Mouse (Mus musculus) forebrain, embryonic 11.5 days (tissue): ENCODE results near the gene Orm2. TPM values are rescaled to one million over a fixed set of nuclear protein-coding genes. Genes with fewer than 3 reads are reported as not detected.

Experiments used
- ATAC-seq: fragments of 200-750 bp; cut with Nextera tagmentation; replicated peaks from 2 replicates; pipeline ENCODE4 v1.8.0; 2017; ENCODE audit warnings: moderate TSS enrichment; ENCODE audit not compliant: low FRiP score
- DNase-seq: peaks from one replicate; pipeline ENCODE4 v3.0.0-alpha.2; 2017; ENCODE audit warnings: low spot score
- H3K27ac ChIP-seq: fragments of 300-500 bp; sonication (generic); 2 replicates; pipeline ENCODE4 v1.5.1; 2014; ENCODE audit warnings: low read depth, low read length
- H3K27me3 ChIP-seq: fragments of 300-500 bp; sonication (generic); 2 replicates; pipeline ENCODE4 v1.6.1; 2014; ENCODE audit warnings: mild to moderate bottlenecking, low read length, mixed read lengths; ENCODE audit not compliant: control insufficient read depth, insufficient read depth
- H3K36me3 ChIP-seq: fragments of 300-500 bp; sonication (generic); 2 replicates; pipeline ENCODE4 v1.6.1; 2014; ENCODE audit warnings: mild to moderate bottlenecking, low read length, moderate library complexity, mixed read lengths; ENCODE audit not compliant: control insufficient read depth, insufficient read depth
- H3K4me1 ChIP-seq: fragments of 300-500 bp; sonication (generic); replicated peaks from 2 replicates; pipeline ENCODE4 v1.6.1; 2014; ENCODE audit warnings: low read length, mixed read lengths; ENCODE audit not compliant: control insufficient read depth, insufficient read depth
- H3K4me2 ChIP-seq: fragments of 300-500 bp; sonication (generic); 2 replicates; pipeline ENCODE4 v1.6.1; 2014; ENCODE audit warnings: low read depth, mild to moderate bottlenecking, low read length, moderate library complexity, mixed read lengths; ENCODE audit not compliant: severe bottlenecking
- H3K4me3 ChIP-seq: fragments of 300-500 bp; sonication (generic); 2 replicates; pipeline ENCODE4 v1.5.1; 2014; ENCODE audit warnings: low read depth, low read length
- H3K9ac ChIP-seq: fragments of 300-500 bp; sonication (generic); 2 replicates; pipeline ENCODE4 v1.6.1; 2014; ENCODE audit warnings: low read length
- H3K9me3 ChIP-seq: fragments of 300-500 bp; sonication (generic); 2 replicates; pipeline ENCODE4 v1.6.1; 2016; ENCODE audit warnings: low read length, mixed read lengths; ENCODE audit not compliant: control insufficient read depth
- WGBS: fragments of 180-500 bp; shearing (Covaris S2); extraction: QIAGEN DNeasy Blood & Tissue Kit; methylation state at CpG from one replicate; pipeline ENCODE4 v1.1.7; 2014; 5-methylcytosine and 5-hydroxymethylcytosine counted together
- polyA plus RNA-seq: library from polyadenylated mRNA; unstranded; fragments of >200 nt; fragmentation: Nextera tagmentation; extraction: Ambion mirVana; gene quantifications from 2 replicates; pipeline ENCODE4 v1.2.1, GENCODE M21; 2014

The Orm2 gene
- polyA plus RNA-seq, 1 experiment from 2014 or later: not detected

DNA sequence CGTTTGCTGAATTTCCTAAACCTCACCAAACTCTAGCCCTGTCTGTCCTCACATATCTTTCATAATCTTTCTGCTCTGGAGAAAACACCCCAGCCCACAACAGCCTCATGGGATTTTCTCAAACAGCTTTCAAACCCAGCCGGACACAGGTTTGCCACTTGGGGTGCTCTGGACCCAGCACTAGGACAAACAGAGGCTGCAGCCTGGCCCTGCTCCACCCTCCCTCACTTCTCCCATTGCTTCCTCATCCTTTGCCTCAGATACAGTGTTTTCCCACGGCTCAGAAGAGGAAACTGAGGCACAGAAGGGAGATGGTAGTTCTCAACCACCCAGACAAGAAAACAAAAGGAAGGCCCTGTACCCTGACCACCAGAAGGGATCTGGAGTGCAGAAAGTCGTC, 43.4 kb downstream of the Orm2 start:
- 63% methylated on average over 4 of the region's 4 CpGs for WGBS
- no peak overlapping the region for H3K4me3 ChIP-seq
- H3K4me2 ChIP-seq: no peak overlapping the region
- ATAC-seq (no peak), DNase-seq (no peak)
- H3K27me3 ChIP-seq: no peaks in the 10 kb centered on the region
- H3K36me3 ChIP-seq: no peaks in the 10 kb centered on the region
- H3K27ac ChIP-seq: no peak overlapping the region; the same call in 1 of the 2 replicates
- peaks cover 22% of the 10 kb centered on the region for H3K4me1 ChIP-seq
- no peak overlapping the region for H3K9ac ChIP-seq
- no peaks in the 10 kb centered on the region for H3K9me3 ChIP-seq

GRCm38 (mm10) chr4:63408247-63408646, 46.0 kb downstream of the Orm2 start:
- Histone ChIP-seq H3K4me3 (peak overlapping the region; percentile 61; the same call in 1 of the 2 replicates), H3K4me2 (peak overlapping the region; percentile 85; the same call in 1 of the 2 replicates), H3K9ac (no peak overlapping the region; the same call in 1 of the 2 replicates), H3K27ac (no peak overlapping the region), H3K36me3 (no peaks in the 10 kb centered on the region), H3K4me1 (peaks cover 19% of the 10 kb centered on the region), H3K9me3 (no peaks in the 10 kb centered on the region), H3K27me3 (no peaks in the 10 kb centered on the region)
- no peak for ATAC-seq
- WGBS: 66% methylated on average over 7 of the region's 7 CpGs
- no peak for DNase-seq

GRCm38 (mm10) chr4:63408649-63409048, 46.4 kb downstream of the Orm2 start:
- WGBS: 11% methylated on average over 8 of the region's 8 CpGs
- no peaks in the 10 kb centered on the region for H3K27me3 ChIP-seq
- peak; percentile 62 for ATAC-seq
- H3K9ac ChIP-seq: no peak overlapping the region; the same call in 1 of the 2 replicates
- peaks cover 16% of the 10 kb centered on the region for H3K4me1 ChIP-seq
- H3K9me3 ChIP-seq: no peaks in the 10 kb centered on the region
- peak overlapping the region; percentile 61 for H3K4me3 ChIP-seq
- no peak overlapping the region for H3K27ac ChIP-seq
- peak overlapping the region; percentile 85 for H3K4me2 ChIP-seq
- H3K36me3 ChIP-seq: no peaks in the 10 kb centered on the region
- peak; percentile 82 for DNase-seq

DNA sequence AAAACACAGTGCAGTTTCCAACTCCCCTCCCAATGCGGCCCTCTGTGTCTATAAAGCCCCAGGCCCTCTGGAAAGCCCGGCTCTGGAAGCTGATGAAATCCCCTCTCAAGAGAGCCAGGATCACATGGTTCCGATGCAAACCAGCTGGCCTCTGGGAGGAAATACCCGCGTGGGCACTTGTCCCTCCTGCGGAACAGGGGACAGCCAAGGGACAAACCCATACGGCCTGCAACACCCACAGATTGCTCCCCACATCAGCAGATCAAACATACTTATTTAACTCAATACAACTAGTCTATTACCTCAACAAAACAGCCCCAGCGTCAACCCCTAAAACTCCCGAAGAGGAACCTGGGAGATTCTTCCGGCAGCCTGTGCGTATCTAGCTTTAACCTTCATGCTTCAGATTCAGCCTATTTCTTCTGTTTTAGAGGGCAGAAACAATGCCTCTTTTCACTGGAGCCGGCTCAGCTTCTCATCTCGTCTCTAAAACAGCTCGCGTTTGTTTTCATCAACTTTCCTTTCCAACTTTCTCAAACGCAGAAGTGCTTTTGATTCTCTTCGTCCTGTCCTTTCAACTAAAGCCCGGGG, 47.2 kb downstream of the Orm2 start:
- Histone ChIP-seq H3K27me3 (no peaks in the 10 kb centered on the region), H3K4me2 (peak overlapping the region; percentile 85), H3K36me3 (no peaks in the 10 kb centered on the region), H3K9ac (peak overlapping the region; percentile 68), H3K27ac (no peak overlapping the region), H3K4me3 (peak overlapping the region; percentile 61), H3K9me3 (no peaks in the 10 kb centered on the region), H3K4me1 (peaks cover 15% of the 10 kb centered on the region)
- DNase-seq: peak; percentile 59
- 1% methylated on average over 18 of the region's 18 CpGs for WGBS
- ATAC-seq: no peak

GRCm38 (mm10) chr4:63409908-63410582, 47.8 kb downstream of the Orm2 start:
- H3K4me2 ChIP-seq: peak overlapping the region; percentile 85

GRCm38 (mm10) chr4:63410583-63410934, 48.3 kb downstream of the Orm2 start:
- H3K4me3 ChIP-seq: peak overlapping the region; percentile 61
- no peaks in the 10 kb centered on the region for H3K27me3 ChIP-seq
- DNase-seq (peak; percentile 97), ATAC-seq (peak; percentile 91)
- 0% methylated on average over 19 of the region's 19 CpGs for WGBS
- no peaks in the 10 kb centered on the region for H3K9me3 ChIP-seq
- peak overlapping the region; percentile 68 for H3K9ac ChIP-seq
- H3K27ac ChIP-seq: 0 out of 2 replicates have a peak overlapping the region, but pooled peaks have one; percentile 31
- H3K4me2 ChIP-seq: peak overlapping the region; percentile 85
- H3K36me3 ChIP-seq: no peaks in the 10 kb centered on the region
- H3K4me1 ChIP-seq: peaks cover 14% of the 10 kb centered on the region

More at GRCm38 (mm10) chr4:63409908-63410582, 47.8 kb downstream of the Orm2 start:
- Histone ChIP-seq H3K27ac (0 out of 2 replicates have a peak overlapping the region, but pooled peaks have one; percentile 31), H3K36me3 (no peaks in the 10 kb centered on the region), H3K9ac (peak overlapping the region; percentile 68), H3K4me1 (peaks cover 14% of the 10 kb centered on the region), H3K27me3 (no peaks in the 10 kb centered on the region), H3K9me3 (no peaks in the 10 kb centered on the region), H3K4me3 (peak overlapping the region; percentile 61)
- DNase-seq (peak; percentile 89), ATAC-seq (peak; percentile 82)
- under 1% methylated on average over 31 of the region's 39 CpGs for WGBS

DNA sequence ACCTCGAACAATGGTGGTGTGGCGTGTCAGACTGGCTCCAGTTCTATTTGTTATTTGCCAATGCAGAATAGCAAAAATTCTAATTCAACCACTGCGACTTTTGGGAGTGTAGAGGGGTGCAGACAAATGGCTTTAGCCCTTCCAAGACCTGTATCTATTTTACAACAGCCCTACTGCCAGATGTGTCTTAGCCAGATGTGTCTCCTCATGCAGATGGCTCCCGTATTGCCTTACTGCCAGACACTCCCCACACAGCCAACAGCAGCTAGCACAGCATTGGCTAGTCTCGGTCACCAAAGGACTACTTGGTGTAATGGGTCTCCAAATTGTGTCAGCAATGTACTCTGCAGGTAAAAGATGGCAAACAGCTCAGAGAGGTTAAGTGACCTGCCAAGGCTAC, 49.0 kb downstream of the Orm2 start:
- H3K9ac ChIP-seq: no peak overlapping the region; the same call in 1 of the 2 replicates
- H3K27me3 ChIP-seq: no peaks in the 10 kb centered on the region
- H3K4me3 ChIP-seq: no peak overlapping the region
- peaks cover 14% of the 10 kb centered on the region for H3K4me1 ChIP-seq
- H3K4me2 ChIP-seq: no peak overlapping the region
- ATAC-seq (no peak), DNase-seq (peak; percentile 49)
- no peak overlapping the region for H3K27ac ChIP-seq
- H3K36me3 ChIP-seq: no peaks in the 10 kb centered on the region
- no peaks in the 10 kb centered on the region for H3K9me3 ChIP-seq
- 66% methylated on average over 5 of the region's 5 CpGs for WGBS

DNA sequence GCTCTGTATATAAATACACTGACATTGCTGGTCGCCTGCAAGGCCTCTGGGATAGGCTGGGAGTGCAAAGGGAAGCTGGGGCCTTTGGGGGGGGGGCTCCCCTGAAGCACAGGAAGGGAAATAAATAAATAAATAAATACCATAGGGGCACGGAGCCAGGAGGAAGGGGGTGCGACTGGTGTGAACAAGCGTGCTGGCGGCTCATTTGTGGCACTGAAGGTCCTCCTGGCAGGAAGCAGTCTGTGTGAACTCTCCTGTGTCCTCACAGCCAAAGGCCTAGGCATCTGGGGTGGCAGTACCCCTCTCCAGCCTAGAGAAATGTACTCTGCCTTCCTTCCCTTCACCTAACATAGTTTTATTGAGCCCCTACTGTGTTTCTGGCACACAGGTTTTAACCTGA, 52.7 kb downstream of the Orm2 start:
- ATAC-seq: no peak
- no peaks in the 10 kb centered on the region for H3K9me3 ChIP-seq
- peaks cover 4% of the 10 kb centered on the region; the same call in 1 of the 2 replicates for H3K4me1 ChIP-seq
- H3K27ac ChIP-seq: no peak overlapping the region
- no peaks in the 10 kb centered on the region for H3K36me3 ChIP-seq
- no peak for DNase-seq
- H3K4me3 ChIP-seq: no peak overlapping the region
- H3K4me2 ChIP-seq: no peak overlapping the region
- no peaks in the 10 kb centered on the region for H3K27me3 ChIP-seq
- 84% methylated on average over 5 of the region's 5 CpGs for WGBS
- no peak overlapping the region for H3K9ac ChIP-seq
